Mouse (Mus musculus): ENCODE measurements around the gene Sertad3. TPM values are rescaled to one million over a fixed set of nuclear protein-coding genes. Genes with fewer than 3 reads are reported as not detected.

Gene Sertad3
- total and polyA plus RNA-seq, 3 experiments = 2.0 to 6.7 TPM; not detected in 1

GRCm38 (mm10) chr7:27448421-27449206, 25.0 kb upstream of the Sertad3 start:
- peak overlapping the region; percentile 78 for H3K9ac ChIP-seq (ENCODE audit: control insufficient read depth, low read depth, low read length, poor library complexity, severe bottlenecking)
- H3K4me1 ChIP-seq (ENCODE audit: control insufficient read depth in 1 of 2, insufficient read depth in 2 of 2, low read length in 2 of 2) = peaks cover 4 to 25% of the 10 kb centered on the region in 2 experiments
- peak overlapping the region; percentile 97 for H3K27ac ChIP-seq (ENCODE audit: control insufficient read depth, low read depth, low read length)
- peaks cover 2 to 4% of the 10 kb centered on the region in 2 experiments; a peak in 3 of 4 replicates for H3K27me3 ChIP-seq (ENCODE audit: control insufficient read depth in 1 of 2, insufficient read depth in 2 of 2, low read length in 2 of 2)
- DNase-seq (ENCODE audit: low read depth, low spot score) = peak; percentile 85
- peaks cover 0 to 27% of the 10 kb centered on the region in 2 experiments; a peak in 2 of 4 replicates for H3K36me3 ChIP-seq (ENCODE audit: control insufficient read depth in 1 of 2, insufficient read depth in 2 of 2, low read length in 2 of 2)
- peaks cover 19% of the 10 kb centered on the region for H3K79me2 ChIP-seq (ENCODE audit: control insufficient read depth, insufficient read depth, low read length, poor library complexity)
- no peaks in the 10 kb centered on the region for H3K9me3 ChIP-seq (replicated peaks; ENCODE audit: insufficient read depth, low read length)
- H3K4me3 ChIP-seq (ENCODE audit: control insufficient read depth in 1 of 2, insufficient read depth in 1 of 2, low read depth in 2 of 2, low read length in 2 of 2) = peak overlapping the region; percentile 76 to 94
- TF ChIP-seq TAL1 (IDR thresholded peaks at IDR 0.05; ENCODE audit: low read length) = peak; percentile 46
- TF ChIP-seq CHD2 (IDR thresholded peaks at IDR 0.05; ENCODE audit: low read length) = peak; percentile 28; the same call in 1 of the 2 replicates
- no peak for TF ChIP-seq USF1 (IDR thresholded peaks at IDR 0.05; ENCODE audit: low read depth, low read length)
- peak; percentile 65 for TF ChIP-seq SIN3A (IDR thresholded peaks at IDR 0.05; ENCODE audit: low read length)
- peak; percentile 84 to 92 for TF ChIP-seq EP300 (IDR thresholded peaks at IDR 0.05; ENCODE audit: low read depth in 1 of 2, low read length in 2 of 2)
- peak; percentile 37; the same call in 1 of the 2 replicates for TF ChIP-seq E2F4 (IDR thresholded peaks at IDR 0.05; ENCODE audit: borderline replicate concordance, low read depth, low read length)
- TF ChIP-seq POLR2AphosphoS2 (IDR thresholded peaks at IDR 0.05; ENCODE audit: low read length) = peak; percentile 49; the same call in 1 of the 2 replicates
- no peak for TF ChIP-seq MEF2A (IDR thresholded peaks at IDR 0.05; ENCODE audit: extremely low read depth, insufficient replicate concordance, low read depth, low read length, poor library complexity, severe bottlenecking)
- peak; percentile 80 for TF ChIP-seq MAZ (IDR thresholded peaks at IDR 0.05; ENCODE audit: low read depth, low read length)
- TF ChIP-seq RAD21 (IDR thresholded peaks at IDR 0.05; ENCODE audit: low read depth, low read length) = no peak
- TF ChIP-seq ELF1 (IDR thresholded peaks at IDR 0.05; ENCODE audit: low read depth, low read length) = no peak
- TF ChIP-seq CTCF (IDR thresholded peaks at IDR 0.05 in 2 of 3, conservative IDR thresholded peaks at IDR 0.05 in 1 of 3; ENCODE audit: control insufficient read depth in 1 of 3, insufficient read depth in 1 of 3, low read depth in 2 of 3, low read length in 3 of 3, poor library complexity in 1 of 3, severe bottlenecking in 1 of 3) = no peak
- TF ChIP-seq MYB (IDR thresholded peaks at IDR 0.05; ENCODE audit: low read depth, low read length) = no peak
- TF ChIP-seq ZC3H11A (IDR thresholded peaks at IDR 0.05; ENCODE audit: low read depth, low read length) = no peak
- peak; percentile 83 for TF ChIP-seq GATA1 (IDR thresholded peaks at IDR 0.05; ENCODE audit: low read depth, low read length)
- TF ChIP-seq MAX (IDR thresholded peaks at IDR 0.05; ENCODE audit: low read length) = no peak; the same call in 1 of the 2 replicates
- TF ChIP-seq BHLHE40 (IDR thresholded peaks at IDR 0.05; ENCODE audit: borderline replicate concordance, low read depth, low read length) = peak; percentile 61; the same call in 1 of the 2 replicates
- no peak for TF ChIP-seq JUND (IDR thresholded peaks at IDR 0.05; ENCODE audit: low read depth, low read length)
- TF ChIP-seq ZKSCAN1 (IDR thresholded peaks at IDR 0.05; ENCODE audit: low read depth, low read length) = no peak
- TF ChIP-seq KAT2A (conservative IDR thresholded peaks at IDR 0.05; ENCODE audit: low read depth, low read length) = peak; percentile 45
- no peak for TF ChIP-seq TBP (IDR thresholded peaks at IDR 0.05; ENCODE audit: low read depth, low read length)
- TF ChIP-seq NELFE (IDR thresholded peaks at IDR 0.05; ENCODE audit: low read depth, low read length) = peak; percentile 22; the same call in 1 of the 2 replicates
- TF ChIP-seq POLR2A (IDR thresholded peaks at IDR 0.05; ENCODE audit: control insufficient read depth in 1 of 2, insufficient read depth in 1 of 2, low read depth in 1 of 2, low read length in 2 of 2, poor library complexity in 1 of 2) = peak in 1 of 2 experiments; percentile 37; a peak in 2 of 4 replicates
- no peak for TF ChIP-seq USF2 (IDR thresholded peaks at IDR 0.05; ENCODE audit: borderline replicate concordance in 1 of 2, insufficient read depth in 1 of 2, low read depth in 1 of 2, low read length in 2 of 2)
- no peak for TF ChIP-seq POLR2AphosphoS5 (IDR thresholded peaks at IDR 0.05; ENCODE audit: borderline replicate concordance, low read depth, low read length)
- TF ChIP-seq CHD1 (IDR thresholded peaks at IDR 0.05; ENCODE audit: low read depth, low read length) = peak; percentile 74; the same call in 1 of the 2 replicates
- no peak for TF ChIP-seq MYC (IDR thresholded peaks at IDR 0.05; ENCODE audit: low read depth, low read length)
- TF ChIP-seq ZNF384 (IDR thresholded peaks at IDR 0.05; ENCODE audit: low read depth, low read length) = no peak
- TF ChIP-seq GABPA (IDR thresholded peaks at IDR 0.05; ENCODE audit: low read depth, low read length) = peak; percentile 36; the same call in 1 of the 2 replicates
- no peak; the same call in 1 of the 2 replicates for TF ChIP-seq SMC3 (IDR thresholded peaks at IDR 0.05; ENCODE audit: low read depth, low read length)
- TF ChIP-seq UBTF (IDR thresholded peaks at IDR 0.05; ENCODE audit: borderline replicate concordance, insufficient read depth, low read depth, low read length) = no peak
- peak; percentile 89 for TF ChIP-seq TCF12 (IDR thresholded peaks at IDR 0.05; ENCODE audit: low read depth, low read length)
- TF ChIP-seq MXI1 (IDR thresholded peaks at IDR 0.05; ENCODE audit: low read depth, low read length) = no peak; the same call in 1 of the 2 replicates
- peak; percentile 50; the same call in 1 of the 2 replicates for TF ChIP-seq ZMIZ1 (IDR thresholded peaks at IDR 0.05; ENCODE audit: low read depth, low read length)
- TF ChIP-seq MAFK (IDR thresholded peaks at IDR 0.05; ENCODE audit: borderline replicate concordance, low read depth, low read length) = 0 out of 2 replicates have a peak, but pooled peaks have one; percentile 28
